Mouse (Mus musculus) lung, adult 2 months (tissue): ENCODE data around the gene Ypel2.

Experiments used
- CTCF ChIP-seq: fragments of 200-500 bp; IDR thresholded peaks from 2 replicates; pipeline ENCODE4 v1.5.1; 2011; ENCODE audit warnings: mild to moderate bottlenecking, low read length, control low read depth; ENCODE audit not compliant: insufficient read depth
- POLR2A ChIP-seq: fragments of 200-500 bp; IDR thresholded peaks from 2 replicates; pipeline ENCODE4 v1.6.1; 2011; ENCODE audit warnings: low read depth, mild to moderate bottlenecking, control low read depth, low read length, borderline replicate concordance; ENCODE audit errors: extremely low read depth

GRCm38 (mm10) chr11:86950491-86950890 lies 43.0 kb downstream of the Ypel2 start:
- TF ChIP-seq CTCF = no peak
- TF ChIP-seq POLR2A = no peak
